In the genomic region with DNA sequence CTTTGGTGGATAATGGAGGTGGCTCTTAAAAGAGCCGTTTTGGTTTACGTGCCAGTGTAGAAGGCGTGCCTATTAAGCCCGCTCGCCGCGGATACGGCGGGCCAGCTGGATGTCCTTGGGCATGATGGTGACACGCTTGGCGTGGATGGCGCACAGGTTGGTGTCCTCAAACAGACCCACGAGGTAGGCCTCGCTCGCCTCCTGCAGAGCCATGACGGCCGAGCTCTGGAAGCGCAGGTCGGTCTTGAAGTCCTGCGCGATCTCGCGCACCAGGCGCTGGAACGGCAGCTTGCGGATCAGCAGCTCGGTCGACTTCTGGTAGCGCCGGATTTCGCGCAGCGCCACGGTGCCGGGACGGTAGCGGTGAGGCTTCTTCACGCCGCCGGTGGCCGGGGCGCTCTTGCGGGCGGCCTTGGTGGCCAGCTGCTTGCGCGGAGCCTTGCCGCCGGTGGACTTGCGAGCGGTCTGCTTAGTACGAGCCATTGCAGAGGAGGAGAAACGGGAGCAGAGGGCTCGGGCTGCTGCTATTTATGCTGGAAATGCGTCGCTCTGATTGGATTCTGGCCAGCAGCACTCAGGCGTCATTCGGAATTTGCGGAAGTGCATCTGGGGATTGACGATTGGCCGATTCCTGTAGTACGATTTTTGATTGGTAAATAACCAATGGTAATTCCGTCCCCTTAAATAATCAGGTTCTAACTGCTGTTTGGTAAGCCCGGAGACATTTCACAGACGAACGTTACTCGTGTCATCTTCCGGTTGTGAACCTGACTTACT, we compare ENCODE assay signal across 7 mouse cellular contexts. TPM values are rescaled to one million over a fixed set of nuclear protein-coding genes. Genes with fewer than 3 reads are reported as not detected.
DNase-seq lines count a peak whose midpoint lies in the region; ATAC-seq lines count a peak whose summit lies in the region.
"Not testable (repeated sequence)": the region's sequence is repeated elsewhere in the genome, so short reads cannot be mapped to it uniquely, and the experiment has no call there.

Gene Hist1h3e (minus strand): TSS at position 487 of the 777 bp plus-strand sequence.

- peak; percentile 84 for DNase-seq in adrenal gland, postnatal 25 days
- peak; percentile 99 for DNase-seq in heart, adult 11 months
- peak; percentile 89 for DNase-seq in kidney, adult 18-20 months
- DNase-seq in limb, embryonic 11.5 days (ENCODE audit: low spot score) = peak; percentile 96
- peak; percentile 98 for DNase-seq in midbrain, embryonic 14.5 days
- DNase-seq in spleen, adult 18-20 months = peak; percentile 84 to 86

- peak within 1 kb of the TSS; percentile 98 for H3K27ac ChIP-seq in embryonic facial prominence, embryonic 12.5 days
- H3K27ac ChIP-seq in limb, embryonic 11.5 days (replicated peaks; ENCODE audit: low read depth, low read length) = peak within 1 kb of the TSS; percentile 96
- H3K27ac ChIP-seq in midbrain, embryonic 14.5 days (replicated peaks; ENCODE audit: low read depth, low read length) = peak within 1 kb of the TSS; percentile 97

- not testable (repeated sequence) for H3K27me3 ChIP-seq in embryonic facial prominence, embryonic 12.5 days; limb, embryonic 11.5 days (ENCODE audit: control insufficient read depth, insufficient read depth, low read length); midbrain, embryonic 14.5 days (ENCODE audit: control insufficient read depth, insufficient read depth, low read length)

- H3K9ac ChIP-seq in embryonic facial prominence, embryonic 12.5 days = peak within 1 kb of the TSS; percentile 48
- H3K9ac ChIP-seq in limb, embryonic 11.5 days (ENCODE audit: low read length) = peak within 1 kb of the TSS; percentile 53
- peak within 1 kb of the TSS; percentile 59 for H3K9ac ChIP-seq in midbrain, embryonic 14.5 days (replicated peaks; ENCODE audit: low read length)

- H3K4me3 ChIP-seq in embryonic facial prominence, embryonic 12.5 days = peak within 1 kb of the TSS; percentile 40
- peak within 1 kb of the TSS; percentile 31 for H3K4me3 ChIP-seq in limb, embryonic 11.5 days (ENCODE audit: low read depth, low read length)
- H3K4me3 ChIP-seq in midbrain, embryonic 14.5 days (replicated peaks; ENCODE audit: low read depth, low read length) = peak within 1 kb of the TSS; percentile 42

- WGBS in embryonic facial prominence, embryonic 12.5 days = under 1% methylated on average over 62 of the region's 67 CpGs
- under 1% methylated on average over 42 of the region's 67 CpGs for WGBS in limb, embryonic 11.5 days
- WGBS in midbrain, embryonic 14.5 days = under 1% methylated on average over 55 of the region's 67 CpGs

- not testable (repeated sequence) for H3K9me3 ChIP-seq in embryonic facial prominence, embryonic 12.5 days; limb, embryonic 11.5 days (ENCODE audit: control insufficient read depth, low read length); midbrain, embryonic 14.5 days (ENCODE audit: control insufficient read depth, low read length)

- ATAC-seq in embryonic facial prominence, embryonic 12.5 days (ENCODE audit: insufficient number of reproducible peaks, insufficient read depth, low FRiP score, low TSS enrichment) = peak; percentile 97
- ATAC-seq in limb, embryonic 11.5 days (ENCODE audit: insufficient number of reproducible peaks, low FRiP score, low TSS enrichment, low read depth) = peak; percentile 99
- ATAC-seq in midbrain, embryonic 14.5 days (ENCODE audit: low FRiP score, low TSS enrichment) = peak; percentile 94

- H3K4me2 ChIP-seq in embryonic facial prominence, embryonic 12.5 days (replicated peaks) = peak within 1 kb of the TSS; percentile 74
- peak within 1 kb of the TSS; percentile 54 for H3K4me2 ChIP-seq in limb, embryonic 11.5 days (ENCODE audit: low read depth, severe bottlenecking)
- peak within 1 kb of the TSS; percentile 75 for H3K4me2 ChIP-seq in midbrain, embryonic 14.5 days (ENCODE audit: low read length)

- not testable (repeated sequence) for H3K36me3 ChIP-seq in embryonic facial prominence, embryonic 12.5 days; limb, embryonic 11.5 days (ENCODE audit: control insufficient read depth, insufficient read depth, low read length); midbrain, embryonic 14.5 days (ENCODE audit: control insufficient read depth, insufficient read depth, low read length)

- not testable (repeated sequence) for H3K4me1 ChIP-seq in embryonic facial prominence, embryonic 12.5 days; limb, embryonic 11.5 days (ENCODE audit: control insufficient read depth, insufficient read depth, low read length); midbrain, embryonic 14.5 days (ENCODE audit: control insufficient read depth, insufficient read depth, low read length)

RNA-seq across cellular contexts. Expression of gene Hist1h3e, which starts in this region (rescaled TPM):
- 66.8 and 86.4 TPM in 2 replicates for total RNA-seq in adrenal gland, postnatal 25 days (2021)
- polyA plus RNA-seq in embryonic facial prominence, embryonic 12.5 days (2016; fragmentation: Nextera tagmentation; extraction: Ambion mirVana) = 9.5 and 9.6 TPM in 2 replicates
- polyA plus RNA-seq in limb, embryonic 11.5 days (2014; fragmentation: Nextera tagmentation; extraction: Ambion mirVana) = 9.6 and 9.8 TPM in 2 replicates
- polyA plus RNA-seq in midbrain, embryonic 14.5 days (2014; fragmentation: Nextera tagmentation; extraction: Ambion mirVana) = 3.1 and 3.8 TPM in 2 replicates

Comparison
In these comparisons a context has a peak if more than half of its experiments do, and no peak if none do; other contexts are left out.
1. Peak in every context shown above with its lines: DNase-seq, ATAC-seq, H3K4me3 ChIP-seq and H3K27ac ChIP-seq.